Comparison of ENCODE assay signal across 11 mouse cellular contexts in the genomic region with DNA sequence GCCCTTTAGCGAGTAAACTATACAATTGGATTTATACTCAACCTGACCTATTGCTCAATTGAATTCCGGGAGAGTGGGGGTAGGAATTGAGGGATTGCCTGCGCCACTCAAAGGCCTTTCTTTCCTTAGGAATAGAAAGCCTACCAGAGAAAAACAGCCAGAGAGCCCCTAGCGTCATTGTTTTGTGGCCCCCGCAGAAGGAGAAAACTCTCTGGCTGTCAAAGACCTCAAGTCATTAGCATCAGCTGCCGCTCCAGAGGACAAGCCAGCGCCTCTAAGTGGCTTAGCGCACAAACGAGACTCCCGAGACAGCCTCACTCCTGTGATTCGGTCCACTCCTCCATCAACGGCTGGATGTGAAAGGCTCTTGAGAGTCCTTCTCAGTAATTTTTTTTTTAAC. TPM values are rescaled to one million over a fixed set of nuclear protein-coding genes. Genes with fewer than 3 reads are reported as not detected.
A peak's percentile ranks its signal among the peaks of the same experiment; 100 is the strongest.
DNase-seq lines count a peak whose midpoint lies in the region; ATAC-seq and TF ChIP-seq lines count a peak whose summit lies in the region.
"Had no signal": no experiment of that assay in that cellular context is flagged by ENCODE, and none has a peak within 500 bp of the region (broad histone marks: within the 10 kb centered on the region; RNA-seq: fewer than 3 reads in every experiment).

No protein-coding gene starts in this region.

- peaks cover 18% of the 10 kb centered on the region for H3K4me1 ChIP-seq in forebrain, embryonic 11.5 days (replicated peaks; ENCODE audit: control insufficient read depth, insufficient read depth, low read length)
- no peaks in the 10 kb centered on the region for H3K4me1 ChIP-seq in hindbrain, postnatal 0 days (ENCODE audit: insufficient read depth, low read length)
- H3K4me1 ChIP-seq in neural tube, embryonic 14.5 days (ENCODE audit: control insufficient read depth, insufficient read depth, low read length) = 0 out of 2 replicates have a peak, but pooled peaks cover 3% of the 10 kb centered on the region

- H3K4me2 ChIP-seq in forebrain, embryonic 11.5 days (ENCODE audit: low read depth, low read length, severe bottlenecking) = peak overlapping the region; percentile 27; the same call in 1 of the 2 replicates
- H3K4me2 ChIP-seq in hindbrain, postnatal 0 days (ENCODE audit: low read depth, low read length) = peak overlapping the region; percentile 68
- peak overlapping the region; percentile 71 for H3K4me2 ChIP-seq in neural tube, embryonic 14.5 days (ENCODE audit: low read depth, low read length)

- ATAC-seq in forebrain, embryonic 11.5 days (replicated peaks; ENCODE audit: low FRiP score) = peak; percentile 36
- 0 out of 2 replicates have a peak, but pooled peaks have one; percentile 33 for ATAC-seq in hindbrain, postnatal 0 days
- ATAC-seq in neural tube, embryonic 14.5 days (ENCODE audit: low read depth) = no peak

- no peaks in the 10 kb centered on the region for H3K9me3 ChIP-seq in forebrain, embryonic 11.5 days (ENCODE audit: control insufficient read depth, low read length)
- no peaks in the 10 kb centered on the region for H3K9me3 ChIP-seq in hindbrain, postnatal 0 days (ENCODE audit: low read length)
- H3K9me3 ChIP-seq in neural tube, embryonic 14.5 days (ENCODE audit: control insufficient read depth, low read length) = no peaks in the 10 kb centered on the region

- H3K27ac ChIP-seq in layer of hippocampus, adult 2 months = peak overlapping the region; percentile 96
- no peak overlapping the region for H3K27ac ChIP-seq in forebrain, embryonic 11.5 days (ENCODE audit: low read depth, low read length)
- peak overlapping the region; percentile 80 for H3K27ac ChIP-seq in hindbrain, postnatal 0 days
- H3K27ac ChIP-seq in neural tube, embryonic 14.5 days (ENCODE audit: low read depth, low read length) = no peak overlapping the region; the same call in 1 of the 2 replicates

- no peaks in the 10 kb centered on the region for H3K36me3 ChIP-seq in forebrain, embryonic 11.5 days (ENCODE audit: control insufficient read depth, insufficient read depth, low read length)
- no peaks in the 10 kb centered on the region for H3K36me3 ChIP-seq in hindbrain, postnatal 0 days (ENCODE audit: insufficient read depth, low read length)
- H3K36me3 ChIP-seq in neural tube, embryonic 14.5 days (ENCODE audit: control insufficient read depth, insufficient read depth, low read length) = no peaks in the 10 kb centered on the region

- peaks cover 72% of the 10 kb centered on the region for H3K27me3 ChIP-seq in forebrain, embryonic 11.5 days (ENCODE audit: control insufficient read depth, insufficient read depth, low read length)
- peaks cover 9% of the 10 kb centered on the region; the same call in 1 of the 2 replicates for H3K27me3 ChIP-seq in hindbrain, postnatal 0 days (ENCODE audit: insufficient read depth, low read length)
- H3K27me3 ChIP-seq in neural tube, embryonic 14.5 days (ENCODE audit: control insufficient read depth, insufficient read depth, low read length) = peaks cover 5% of the 10 kb centered on the region; the same call in 1 of the 2 replicates

- DNase-seq in layer of hippocampus, adult 2 months (ENCODE audit: low spot score in 2 of 2) = no peak
- no peak for DNase-seq in layer of hippocampus, adult 8-10 months (ENCODE audit: low spot score in 2 of 2)
- DNase-seq in forebrain, embryonic 11.5 days (ENCODE audit: low spot score) = no peak
- peak; percentile 59 for DNase-seq in hindbrain, postnatal 0 days (ENCODE audit: low spot score)
- DNase-seq in T-cell, adult 2 months (ENCODE audit: low spot score) = no peak
- no peak for DNase-seq in adrenal gland, postnatal 25 days
- DNase-seq in urinary bladder, adult 2 months (ENCODE audit: low spot score) = no peak
- DNase-seq: kidney, postnatal 36 days; lung, adult 18-20 months had no signal

- WGBS in forebrain, embryonic 11.5 days = under 1% methylated on average over 12 of the region's 12 CpGs
- WGBS in hindbrain, postnatal 0 days = 3% methylated on average over 12 of the region's 12 CpGs
- WGBS in neural tube, embryonic 14.5 days = 2% methylated on average over 12 of the region's 12 CpGs

- no peak overlapping the region for H3K9ac ChIP-seq in forebrain, embryonic 11.5 days (ENCODE audit: low read length)
- 0 out of 2 replicates have a peak overlapping the region, but pooled peaks have one; percentile 33 for H3K9ac ChIP-seq in hindbrain, postnatal 0 days (replicated peaks; ENCODE audit: low read length)
- no peak overlapping the region for H3K9ac ChIP-seq in neural tube, embryonic 14.5 days (replicated peaks; ENCODE audit: low read depth, low read length)

- TF ChIP-seq CTCF in layer of hippocampus, adult 2 months (conservative IDR thresholded peaks at IDR 0.05) = no peak
- no peak for TF ChIP-seq CTCF in hindbrain, postnatal 0 days (IDR thresholded peaks at IDR 0.05; ENCODE audit: low read depth)

- peak overlapping the region; percentile 65 for H3K4me3 ChIP-seq in layer of hippocampus, adult 2 months
- H3K4me3 ChIP-seq in forebrain, embryonic 11.5 days (ENCODE audit: low read depth, low read length) = no peak overlapping the region
- H3K4me3 ChIP-seq in hindbrain, postnatal 0 days (ENCODE audit: low read length) = peak overlapping the region; percentile 52
- H3K4me3 ChIP-seq in neural tube, embryonic 14.5 days (ENCODE audit: low read depth, low read length) = peak overlapping the region; percentile 41; the same call in 1 of the 2 replicates

RNA-seq across cellular contexts. Expression of a gene that starts 12.6 kb away (rescaled TPM):
- total RNA-seq in layer of hippocampus, adult 2 months (2021) = 10 to 100 TPM; 97.2 to 98.1 TPM
- 10 to 100 TPM; 67.7 to 76.1 (median 71.5) TPM for total RNA-seq in layer of hippocampus, adult 8-10 months (2022)
- polyA plus RNA-seq in forebrain, embryonic 11.5 days (2014; fragmentation: Nextera tagmentation; extraction: Ambion mirVana) = 0.96 and 0.97 TPM in 2 replicates
- total RNA-seq in hindbrain, postnatal 0 days (2014; rRNA removed) = 38.0 and 38.6 TPM in 2 replicates
- 2.7 and 3.1 TPM in 2 replicates for polyA plus RNA-seq in hindbrain, postnatal 0 days (2015; fragmentation: Nextera tagmentation; extraction: Ambion mirVana)
- 5.7 and 7.2 TPM in 2 replicates for polyA plus RNA-seq in neural tube, embryonic 14.5 days (2014; fragmentation: Nextera tagmentation; extraction: Ambion mirVana)
- 0.19 TPM in 1 of 2 replicates, not detected in the other for total RNA-seq in adrenal gland, postnatal 25 days (2021)
- 0.04 TPM in 2 replicates for polyA plus RNA-seq in urinary bladder, adult 2 months (2012; rRNA removed)
- total RNA-seq: megakaryocyte-erythroid progenitor cell, adult 5-6 weeks had no signal

Comparison
In these comparisons a context has a peak if more than half of its experiments do, and no peak if none do; other contexts are left out.
1. H3K27ac ChIP-seq: peak in layer of hippocampus, adult 2 months (single experiment) and hindbrain, postnatal 0 days (single experiment); none in forebrain, embryonic 11.5 days (single experiment) and neural tube, embryonic 14.5 days (single experiment).
2. RNA of a gene that starts 12.6 kb away (total RNA-seq): 97.2 to 98.1 TPM in layer of hippocampus, adult 2 months, 67.7 to 76.1 TPM in layer of hippocampus, adult 8-10 months and 38.0 to 38.6 TPM in hindbrain, postnatal 0 days; 0.19 TPM in adrenal gland, postnatal 25 days; every median in the first group is over 10 times any median in the second.
3. Peak in every context shown above with its lines, with median percentiles within 50 percentile points of each other: H3K4me2 ChIP-seq.